Mouse (Mus musculus) testis, adult 2 months (tissue): ENCODE measurements around the gene Atp6v0a1. TPM values are rescaled to one million over a fixed set of nuclear protein-coding genes. Genes with fewer than 3 reads are reported as not detected.

Experiments used
- H3K27ac ChIP-seq: fragments of 200-500 bp; 2 replicates; pipeline ENCODE4 v1.5.1; 2012; ENCODE audit warnings: low read depth, low read length; ENCODE audit not compliant: control insufficient read depth, insufficient read depth
- H3K27me3 ChIP-seq: fragments of 200-500 bp; 2 replicates; pipeline ENCODE4 v1.6.1; 2012; ENCODE audit warnings: mild to moderate bottlenecking, low read length, moderate library complexity; ENCODE audit not compliant: control insufficient read depth, insufficient read depth
- H3K36me3 ChIP-seq: fragments of 200-500 bp; 2 replicates; pipeline ENCODE4 v1.6.1; 2012; ENCODE audit warnings: mild to moderate bottlenecking, low read length; ENCODE audit not compliant: control insufficient read depth, insufficient read depth
- H3K4me1 ChIP-seq: fragments of 200-500 bp; 2 replicates; pipeline ENCODE4 v1.6.1; 2012; ENCODE audit warnings: low read length; ENCODE audit not compliant: control insufficient read depth, insufficient read depth
- H3K4me3 ChIP-seq: fragments of 200-500 bp; 2 replicates; pipeline ENCODE4 v1.5.1; 2012; ENCODE audit warnings: low read depth, mild to moderate bottlenecking, low read length, moderate library complexity, mixed read lengths; ENCODE audit not compliant: control insufficient read depth
- CTCF ChIP-seq: fragments of 200-500 bp; IDR thresholded peaks from 2 replicates; pipeline ENCODE4 v1.5.1; 2012; ENCODE audit warnings: low read depth, mild to moderate bottlenecking, inconsistent platforms, low read length, moderate library complexity; ENCODE audit not compliant: control insufficient read depth, insufficient read depth, insufficient replicate concordance
- POLR2A ChIP-seq: fragments of 200-500 bp; IDR thresholded peaks from 2 replicates; pipeline ENCODE4 v1.6.1; 2012; ENCODE audit warnings: low read depth, mild to moderate bottlenecking, inconsistent platforms, low read length, moderate library complexity; ENCODE audit not compliant: control insufficient read depth
- polyA plus RNA-seq: library from polyadenylated mRNA; depleted of rRNA; stranded (reverse); fragments of >200 nt; gene quantifications from 2 replicates; pipeline ENCODE4 v1.2.3, GENCODE M21; 2012

Atp6v0a1 gene
- polyA plus RNA-seq, 1 experiment, result 18.1 TPM

- H3K4me1 ChIP-seq, result peaks cover 18% of the 10 kb centered on the region
- peak within 1 kb of the TSS; percentile 72 for H3K27ac ChIP-seq
- H3K4me3 ChIP-seq, result peak within 1 kb of the TSS; percentile 92
- TF ChIP-seq CTCF (no peak), POLR2A (peak; percentile 62)
- H3K36me3 ChIP-seq, result no peaks in the 10 kb centered on the region
- no peaks in the 10 kb centered on the region for H3K27me3 ChIP-seq
Observed at GRCm38 (mm10) chr11:101069391-101070188, 60.3 kb downstream of the Atp6v0a1 start, which contains the start of gene Naglu. Gene Naglu (plus strand): TSS chr11:101070012.

- H3K4me1 ChIP-seq, result peaks cover 18% of the 10 kb centered on the region
- no peaks in the 10 kb centered on the region for H3K36me3 ChIP-seq
- H3K27me3 ChIP-seq, result no peaks in the 10 kb centered on the region
- TF ChIP-seq CTCF (no peak), POLR2A (no peak)
- H3K27ac ChIP-seq, result peak overlapping the region; percentile 72
- peak overlapping the region; percentile 92 for H3K4me3 ChIP-seq
Observed at GRCm38 (mm10) chr11:101070189-101070527, 60.9 kb downstream of the Atp6v0a1 start.

- H3K27me3 ChIP-seq, result no peaks in the 10 kb centered on the region
- peaks cover 15% of the 10 kb centered on the region for H3K4me1 ChIP-seq
- H3K36me3 ChIP-seq, result no peaks in the 10 kb centered on the region
- no peak for TF ChIP-seq POLR2A
- no peak for TF ChIP-seq CTCF
- no peak overlapping the region for H3K27ac ChIP-seq
- no peak overlapping the region for H3K4me3 ChIP-seq
Observed at GRCm38 (mm10) chr11:101070987-101071386, 61.7 kb downstream of the Atp6v0a1 start.

- Histone ChIP-seq H3K4me1 (peaks cover 12% of the 10 kb centered on the region), H3K4me3 (no peak overlapping the region), H3K27ac (no peak overlapping the region), H3K27me3 (no peaks in the 10 kb centered on the region), H3K36me3 (no peaks in the 10 kb centered on the region; the same call in 1 of the 2 replicates)
- TF ChIP-seq CTCF (no peak), POLR2A (no peak)
Observed at GRCm38 (mm10) chr11:101071810-101072428, 62.7 kb downstream of the Atp6v0a1 start.

DNA sequence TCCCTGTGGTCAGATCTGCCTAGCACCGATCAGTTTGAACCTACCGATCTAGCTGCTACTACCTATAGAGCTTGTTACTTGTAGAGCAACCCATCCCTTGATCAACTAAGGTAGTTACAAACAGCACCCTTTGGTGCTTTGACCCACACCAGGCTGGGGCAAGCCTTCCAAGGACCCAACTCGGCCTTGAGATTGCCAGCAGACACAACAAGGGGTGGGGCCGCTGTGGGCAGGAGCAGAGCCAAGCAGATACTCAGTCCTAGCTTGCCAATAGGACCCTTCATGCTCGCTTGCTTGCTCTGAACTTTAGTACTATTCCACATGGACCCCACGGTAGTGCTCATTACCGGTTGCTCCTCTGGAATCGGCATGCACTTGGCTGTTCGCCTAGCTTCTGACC lies 68.9 kb downstream of the Atp6v0a1 start, which contains the start of gene Hsd17b1:
Hsd17b1 (plus strand) TSS at position 291 of the 400 bp plus-strand sequence.
- Histone ChIP-seq H3K4me1 (peaks cover 6% of the 10 kb centered on the region), H3K27ac (no peak within 1 kb of the TSS), H3K36me3 (no peaks in the 10 kb centered on the region; the same call in 1 of the 2 replicates), H3K27me3 (no peaks in the 10 kb centered on the region), H3K4me3 (peak within 1 kb of the TSS; percentile 14; the same call in 1 of the 2 replicates)
- TF ChIP-seq CTCF, result no peak

GRCm38 (mm10) chr11:101079746-101080145 lies 70.5 kb downstream of the Atp6v0a1 start:
- Histone ChIP-seq H3K36me3 (no peaks in the 10 kb centered on the region; the same call in 1 of the 2 replicates), H3K27me3 (no peaks in the 10 kb centered on the region), H3K4me3 (no peak overlapping the region), H3K4me1 (peaks cover 10% of the 10 kb centered on the region), H3K27ac (no peak overlapping the region)
- TF ChIP-seq POLR2A (no peak), CTCF (no peak)

GRCm38 (mm10) chr11:101080421-101080820 lies 71.2 kb downstream of the Atp6v0a1 start:
- TF ChIP-seq POLR2A, result no peak
- TF ChIP-seq CTCF, result no peak
- Histone ChIP-seq H3K4me1 (peaks cover 10% of the 10 kb centered on the region), H3K27ac (no peak overlapping the region), H3K36me3 (no peaks in the 10 kb centered on the region; the same call in 1 of the 2 replicates), H3K27me3 (no peaks in the 10 kb centered on the region), H3K4me3 (no peak overlapping the region)
